Mouse (Mus musculus) lung, postnatal 36 days (tissue): Measurements from ENCODE around the gene Smyd3.
"Not testable (repeated sequence)": the region's sequence is repeated elsewhere in the genome, so short reads cannot be mapped to it uniquely, and the experiment has no call there.

Experiments used
- DNase-seq: peaks from one replicate; pipeline ENCODE4 v3.0.0; 2022; ENCODE audit warnings: mixed read lengths

Gene Smyd3

DNA sequence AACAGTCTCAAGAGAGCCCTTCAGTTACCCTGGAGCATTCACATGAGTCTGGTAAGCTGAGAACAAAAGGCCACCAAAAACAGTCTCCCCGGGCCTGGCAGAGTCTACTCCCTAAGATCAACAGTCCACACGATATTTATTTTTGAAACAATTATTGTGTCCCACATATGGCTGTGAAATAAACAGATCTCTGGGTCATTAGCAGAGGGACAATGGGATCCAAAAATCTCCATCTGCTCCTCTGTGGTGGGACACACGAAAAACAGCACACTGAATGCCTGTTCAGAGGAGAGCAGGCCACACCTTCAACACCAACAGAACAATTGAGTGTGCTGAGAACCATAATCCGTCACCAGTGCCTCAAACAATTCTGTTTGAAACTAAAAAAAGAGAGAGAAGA, 300.8 kb downstream of the Smyd3 start:
- DNase-seq: no peak

DNA sequence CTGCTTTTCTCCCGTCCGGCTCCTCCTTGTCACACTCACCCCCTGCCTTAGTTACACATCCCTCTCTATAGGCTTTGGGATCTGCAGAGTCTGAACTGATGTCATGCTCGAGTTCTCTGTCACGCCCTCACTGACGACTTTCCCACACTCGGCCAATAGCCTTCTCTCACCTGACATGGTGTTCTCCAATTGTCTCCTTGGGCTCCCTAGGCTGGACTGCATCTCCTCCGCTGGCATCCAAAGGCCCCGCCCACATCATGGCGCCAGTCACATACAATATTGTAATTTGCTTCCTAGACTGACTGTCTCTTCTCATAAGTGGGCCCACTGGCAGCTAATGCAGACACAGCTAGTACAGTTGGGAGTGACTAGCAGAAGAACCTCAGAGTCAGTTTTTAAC, 304.5 kb downstream of the Smyd3 start:
- no peak for DNase-seq

- no peak for DNase-seq
These were observed 305.5 kb downstream of the Smyd3 start for GRCm38 (mm10) chr1:179212295-179212694.

DNA sequence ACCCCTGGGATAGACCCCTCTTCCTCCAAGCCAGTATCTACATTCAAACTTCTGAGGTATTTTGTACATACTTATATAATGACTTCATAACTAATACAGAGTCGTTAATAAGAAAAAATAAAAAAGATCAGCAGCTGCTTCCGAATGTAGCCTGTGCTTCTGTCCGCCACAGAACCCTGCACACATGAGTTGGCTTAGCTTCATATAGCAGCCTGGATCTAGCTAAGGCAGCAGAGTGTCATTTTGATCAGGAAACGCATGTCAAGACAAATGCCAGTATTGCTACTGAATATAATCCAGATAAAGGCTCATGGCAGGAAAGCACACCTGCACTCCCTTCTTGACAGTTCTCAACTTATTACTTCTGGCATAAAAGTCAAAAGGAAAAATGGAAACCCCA, 306.5 kb downstream of the Smyd3 start:
- no peak for DNase-seq

DNA sequence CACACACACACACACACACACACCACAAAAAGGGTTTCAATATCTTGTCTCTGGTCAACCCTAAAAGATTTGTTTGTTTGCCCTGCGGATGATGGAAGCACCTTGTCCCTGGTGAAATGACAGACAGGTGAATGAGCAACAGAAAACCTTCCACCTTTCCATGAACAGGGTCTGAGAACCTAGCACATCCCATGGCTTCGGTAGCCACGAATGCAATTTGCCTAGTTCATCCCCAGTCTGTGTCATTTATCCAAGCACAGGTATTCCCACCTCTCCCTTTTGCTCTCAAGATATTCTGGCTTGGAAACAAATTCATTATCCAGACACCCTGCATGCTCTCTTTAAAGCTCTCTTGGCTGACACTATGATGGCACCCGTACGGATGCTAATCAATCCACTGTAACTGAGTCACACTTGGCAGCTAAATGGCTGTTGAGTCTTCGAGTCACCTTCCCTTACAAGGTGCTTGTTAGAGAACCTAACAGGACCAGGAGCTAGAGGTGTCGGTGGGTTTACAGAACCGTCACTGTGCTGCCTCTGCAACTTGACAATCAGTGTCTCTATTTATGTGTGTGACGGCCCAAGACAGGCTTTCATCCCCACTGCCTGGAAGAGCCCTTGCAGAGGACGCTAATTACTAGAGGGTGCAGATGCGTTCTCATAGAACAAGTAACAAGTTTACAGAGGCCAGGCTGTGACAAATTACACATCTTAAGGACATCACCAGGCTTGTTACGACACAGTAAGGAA, 309.8 kb downstream of the Smyd3 start:
- no peak for DNase-seq

- DNase-seq: no peak
These were observed 310.6 kb downstream of the Smyd3 start for GRCm38 (mm10) chr1:179207180-179207741.

- DNase-seq: no peak
These were observed 319.2 kb downstream of the Smyd3 start for GRCm38 (mm10) chr1:179198517-179199200.

DNA sequence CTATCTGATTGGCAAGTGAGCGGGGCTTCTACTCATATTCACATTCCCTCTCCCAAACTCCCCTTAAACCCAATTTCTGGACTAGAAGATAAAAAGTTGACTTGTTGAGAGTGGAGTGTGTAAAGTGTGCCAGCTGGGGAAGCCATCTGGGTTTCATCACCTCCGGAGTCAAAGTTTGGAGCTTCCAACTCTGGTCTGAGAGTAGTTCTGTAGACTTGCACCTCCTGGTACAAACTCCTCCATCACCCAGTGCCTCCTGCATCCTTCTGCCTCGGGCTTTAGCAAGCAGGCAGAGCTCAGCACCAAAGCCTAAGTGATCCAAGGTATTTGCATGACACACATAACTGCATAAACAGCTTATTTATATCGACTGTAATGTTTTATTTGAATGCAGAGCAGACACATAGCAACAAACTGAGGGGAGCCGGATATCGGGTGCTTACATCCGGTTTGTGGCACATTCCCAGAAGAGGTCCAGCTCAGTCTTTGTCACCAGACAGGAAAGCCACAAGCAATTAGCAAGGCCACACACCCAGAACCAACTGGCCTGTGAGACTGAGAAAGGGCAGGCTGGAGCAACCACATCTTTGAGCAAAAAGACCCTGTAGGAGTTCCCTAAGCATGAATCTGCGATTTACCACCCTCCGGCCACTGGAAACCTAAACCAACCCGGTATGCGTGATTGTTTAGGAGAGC, 319.9 kb downstream of the Smyd3 start:
- DNase-seq: no peak

DNA sequence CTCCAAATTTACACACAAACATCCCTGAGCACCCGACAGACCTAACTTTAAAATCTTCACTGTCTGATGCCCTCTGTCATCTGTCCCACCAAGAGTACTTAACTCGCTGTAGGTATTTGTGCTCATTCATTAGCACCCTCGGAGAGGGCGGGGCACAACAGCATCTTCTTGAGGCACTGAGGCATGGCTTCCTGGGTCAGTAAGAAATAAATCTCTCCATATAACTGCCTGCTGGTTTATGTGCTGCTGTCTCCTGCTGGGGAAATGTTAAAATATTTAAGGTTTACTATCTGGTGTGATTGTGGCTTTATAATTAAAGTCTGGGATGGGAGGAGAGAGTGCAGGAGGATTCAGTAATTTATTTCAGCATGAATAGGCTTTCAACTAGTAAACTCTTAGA, 320.7 kb downstream of the Smyd3 start:
- no peak for DNase-seq

DNA sequence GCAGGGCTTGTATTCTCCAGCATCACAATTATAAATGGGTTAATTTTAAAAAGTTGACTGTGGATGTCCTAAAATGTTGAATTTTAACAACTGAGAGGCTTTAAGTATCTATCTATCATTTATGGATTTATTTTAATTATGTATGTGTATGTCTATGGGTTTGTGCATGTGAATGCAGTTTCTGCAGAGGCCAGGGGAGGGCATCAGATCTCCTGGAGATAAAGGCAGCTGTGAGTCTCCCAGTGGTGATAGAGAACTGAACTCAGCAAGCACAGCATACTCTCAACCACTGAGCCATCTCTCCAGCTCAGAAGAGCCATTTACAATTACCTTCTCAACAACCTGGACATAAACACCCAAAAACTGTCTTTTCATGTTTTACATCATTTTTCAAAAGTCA, 321.4 kb downstream of the Smyd3 start:
- no peak for DNase-seq

GRCm38 (mm10) chr1:179192781-179193180, 325.1 kb downstream of the Smyd3 start:
- no peak for DNase-seq

- DNase-seq: no peak
These were observed 327.0 kb downstream of the Smyd3 start for GRCm38 (mm10) chr1:179190837-179191236.

DNA sequence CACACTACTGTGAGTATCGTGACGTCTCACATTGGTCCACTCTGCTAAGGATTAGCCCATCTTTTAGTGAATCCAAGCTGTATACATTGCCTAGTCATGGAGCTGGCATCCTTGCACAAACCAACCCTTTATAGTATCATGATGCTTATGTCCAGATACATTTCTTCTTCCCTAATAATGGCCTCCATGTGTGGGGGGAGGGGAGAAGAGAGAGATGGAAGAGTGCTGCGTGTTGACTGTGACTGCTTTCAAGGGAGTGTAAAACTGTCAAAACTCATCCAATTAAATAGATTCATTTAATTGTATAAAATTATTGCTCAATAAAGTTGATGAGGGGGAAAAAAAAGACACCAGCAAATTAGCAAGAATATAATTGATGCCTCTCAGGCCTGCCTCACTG, 330.7 kb downstream of the Smyd3 start:
- DNase-seq: no peak

DNA sequence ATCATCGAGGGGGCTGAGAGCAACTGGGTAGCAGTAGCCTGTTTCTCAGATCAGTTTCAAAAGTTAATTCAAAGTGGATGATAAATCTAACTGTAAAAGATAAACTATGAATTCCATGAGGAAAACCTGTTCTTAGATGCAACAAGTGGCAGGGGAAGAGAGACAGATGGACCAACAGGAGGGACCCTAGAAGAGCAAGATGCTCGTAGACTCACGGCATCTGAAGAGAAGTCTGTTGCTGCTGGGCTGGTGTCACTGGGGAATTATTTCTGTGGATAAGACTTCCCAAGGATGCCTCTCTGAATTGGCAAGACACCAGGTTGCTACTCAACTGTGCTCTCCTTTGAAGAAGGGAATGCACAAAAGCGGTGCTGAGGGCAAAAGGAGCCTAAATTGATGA, 333.2 kb downstream of the Smyd3 start:
- no peak for DNase-seq

- DNase-seq: no peak
These were observed 334.3 kb downstream of the Smyd3 start for GRCm38 (mm10) chr1:179183499-179183898.

GRCm38 (mm10) chr1:179180546-179180945, 337.3 kb downstream of the Smyd3 start:
- DNase-seq: no peak

GRCm38 (mm10) chr1:179176861-179177658, 340.8 kb downstream of the Smyd3 start:
- no peak for DNase-seq

DNA sequence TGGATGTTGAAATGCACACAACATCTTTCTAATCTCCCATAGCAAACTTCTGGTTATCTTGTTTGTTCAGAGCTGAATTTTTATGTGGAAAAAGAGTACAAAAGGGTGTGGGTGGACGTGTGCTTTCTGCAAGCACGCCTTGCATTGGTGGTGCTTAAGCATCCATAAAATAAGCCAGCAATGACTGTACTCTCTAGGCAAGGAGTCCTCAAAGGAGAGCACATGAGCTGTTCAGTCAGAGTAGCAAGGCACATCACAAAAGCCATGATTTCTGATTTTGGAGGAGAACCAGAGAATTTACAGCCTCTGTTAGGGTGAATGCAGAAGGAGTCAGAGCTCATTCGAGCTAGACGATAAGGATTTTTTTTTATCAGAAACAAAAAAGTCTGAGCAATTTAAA, 343.6 kb downstream of the Smyd3 start:
- DNase-seq: no peak

DNA sequence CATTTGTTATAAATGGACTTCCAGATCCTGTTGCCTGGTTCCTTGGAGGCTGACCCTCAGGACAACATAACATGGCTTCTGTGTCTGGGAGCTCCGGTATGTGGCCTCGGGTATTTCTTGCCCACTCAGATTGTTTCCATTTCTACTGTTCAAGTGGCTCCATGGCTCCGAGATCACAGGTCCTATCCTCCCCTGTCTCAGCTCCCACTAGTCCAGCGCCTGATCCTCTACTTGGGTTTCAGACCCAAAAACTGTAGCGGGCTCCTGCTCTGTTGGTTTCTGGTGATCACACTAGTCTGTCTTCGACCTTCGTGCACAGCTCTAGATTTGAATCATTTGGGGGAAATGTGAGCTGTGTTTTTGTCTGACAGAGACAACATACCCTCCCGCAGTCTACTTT, 347.3 kb downstream of the Smyd3 start:
- DNase-seq: no peak

DNA sequence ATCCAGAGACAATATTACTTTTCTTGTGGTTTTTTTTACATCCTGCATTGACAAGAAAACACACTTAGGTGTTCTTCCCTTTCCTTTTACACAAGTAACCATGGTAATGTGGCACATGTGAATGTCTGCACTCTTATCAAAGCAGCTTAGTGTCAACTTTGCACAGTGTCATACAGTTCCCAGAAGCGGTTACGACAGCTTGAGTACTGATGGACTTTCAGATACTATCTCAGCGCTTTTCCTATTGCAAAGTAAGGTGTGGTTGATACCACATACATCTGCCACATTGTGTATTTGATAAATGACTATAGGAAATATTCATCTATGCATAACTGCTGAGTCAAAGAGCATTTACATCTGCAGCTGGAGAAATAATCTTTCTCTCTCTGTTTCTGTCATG, 348.1 kb downstream of the Smyd3 start:
- DNase-seq: no peak

DNA sequence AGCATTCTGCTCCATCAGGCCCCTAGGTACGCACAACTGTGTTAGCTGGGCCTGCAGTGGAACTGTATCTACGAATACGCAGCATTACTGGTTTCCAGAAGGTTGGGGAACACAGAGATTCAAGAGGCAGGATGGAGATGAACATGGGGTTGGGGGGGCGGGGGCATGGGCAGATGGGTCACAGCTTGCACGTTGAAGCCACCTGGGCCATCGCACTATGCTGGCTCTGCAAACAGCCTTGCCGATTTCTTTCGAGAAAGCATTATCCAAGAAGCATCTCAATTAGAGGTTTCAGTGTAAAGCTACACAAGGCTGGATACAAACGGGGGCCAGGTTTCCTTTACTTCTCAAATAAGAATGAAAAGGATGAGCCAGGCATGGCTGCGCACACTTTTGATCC, 348.7 kb downstream of the Smyd3 start:
- DNase-seq: no peak

DNA sequence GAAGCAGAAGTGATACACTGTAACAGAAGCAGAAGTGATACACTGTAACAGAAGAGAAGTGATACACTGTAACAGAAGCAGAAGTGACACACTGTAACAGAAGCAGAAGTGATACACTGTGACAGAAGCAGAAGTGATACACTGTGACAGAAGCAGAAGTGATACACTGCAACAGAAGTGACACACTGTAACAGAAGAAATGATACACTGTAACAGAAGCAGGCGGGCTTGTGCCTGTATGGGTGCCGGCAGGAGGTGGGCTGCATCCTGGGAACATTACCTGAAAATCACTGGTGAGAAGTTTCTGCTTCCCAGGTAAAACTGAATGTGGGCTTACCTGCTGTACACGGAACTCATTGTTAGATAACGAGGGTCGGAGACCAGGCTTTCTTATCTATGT, 353.6 kb downstream of the Smyd3 start:
- DNase-seq: not testable (repeated sequence)

GRCm38 (mm10) chr1:179162752-179163151, 355.1 kb downstream of the Smyd3 start:
- DNase-seq: not testable (repeated sequence)
